ENCODE assay signal across 16 mouse cellular contexts in the genomic region with DNA sequence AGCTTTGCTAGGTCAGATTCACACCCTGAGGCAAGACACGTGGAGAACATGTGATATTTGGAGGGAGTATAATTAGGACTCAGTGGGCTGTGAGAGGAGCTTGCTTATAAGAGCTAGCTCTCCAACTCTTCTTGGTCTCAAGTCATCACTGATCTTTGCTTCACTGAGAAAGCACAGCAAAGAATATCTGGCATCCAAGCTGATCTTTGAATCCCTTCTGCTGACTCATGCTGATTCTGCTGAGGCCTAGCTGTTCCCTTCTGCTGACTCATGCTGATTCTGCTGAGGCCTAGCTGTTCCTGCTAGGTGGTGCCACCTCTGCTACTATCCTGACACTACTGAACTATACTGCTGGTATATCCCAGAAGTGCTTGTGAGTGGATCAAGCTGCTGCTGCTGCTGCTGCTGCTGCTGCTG.
A peak's percentile ranks its signal among the peaks of the same experiment; 100 is the strongest.
DNase-seq lines count a peak whose midpoint lies in the region; ATAC-seq and TF ChIP-seq lines count a peak whose summit lies in the region.
"Had no signal": no experiment of that assay in that cellular context is flagged by ENCODE, and none has a peak within 500 bp of the region (broad histone marks: within the 10 kb centered on the region; RNA-seq: fewer than 3 reads in every experiment).

No protein-coding gene starts in this region.

- no peak overlapping the region for H3K4me3 ChIP-seq in liver, embryonic 12.5 days
- no peak overlapping the region for H3K4me3 ChIP-seq in left cerebral cortex, adult 2 months
- H3K4me3 ChIP-seq in forebrain, embryonic 10.5 days, result no peak overlapping the region
- H3K4me3 ChIP-seq: gastrocnemius, adult 2 months; heart, embryonic 15.5 days; kidney, embryonic 15.5 days; limb, embryonic 12.5 days; myocyte had no signal

- no peak for TF ChIP-seq CTCF in left cerebral cortex, adult 2 months (IDR thresholded peaks at IDR 0.05)

- DNase-seq in heart, adult 11 months, result peak; percentile 55
- DNase-seq in heart, postnatal 36 days, result no peak
- peak; percentile 67 for DNase-seq in ES-CJ7 (ENCODE audit: low read depth, low spot score)
- DNase-seq in adrenal gland, postnatal 25 days, result peak; percentile 5
- no peak for DNase-seq in left cerebral cortex, adult 2 months (ENCODE audit: extremely low spot score in 1 of 2, low spot score in 2 of 2)
- DNase-seq in forebrain, embryonic 10.5 days (ENCODE audit: extremely low spot score, low spot score), result no peak
- DNase-seq in kidney, adult 11 months, result no peak
- DNase-seq: cerebellum, postnatal 25 days; gastrocnemius, adult 2 months had no signal

- H3K9ac ChIP-seq in liver, embryonic 12.5 days, result no peak overlapping the region
- H3K9ac ChIP-seq: heart, embryonic 15.5 days; kidney, embryonic 15.5 days; limb, embryonic 12.5 days had no signal

- H3K9me3 ChIP-seq in liver, embryonic 12.5 days (replicated peaks), result no peaks in the 10 kb centered on the region
- no peaks in the 10 kb centered on the region for H3K9me3 ChIP-seq in forebrain, embryonic 10.5 days
- H3K9me3 ChIP-seq: heart, embryonic 15.5 days; kidney, embryonic 15.5 days; limb, embryonic 12.5 days had no signal

- intact Hi-C loops in heart, postnatal 36 days (cut with DNase I), result no loop called here
- intact Hi-C loops in left cerebral cortex, adult 2 months (cut with DNase I), result no loop called here

- peaks cover 9% of the 10 kb centered on the region; the same call in 1 of the 2 replicates for H3K4me1 ChIP-seq in liver, embryonic 12.5 days
- H3K4me1 ChIP-seq in forebrain, embryonic 10.5 days, result no peaks in the 10 kb centered on the region
- H3K4me1 ChIP-seq: heart, embryonic 15.5 days; kidney, embryonic 15.5 days; limb, embryonic 12.5 days had no signal

- no peak overlapping the region for H3K4me2 ChIP-seq in liver, embryonic 12.5 days
- H3K4me2 ChIP-seq: heart, embryonic 15.5 days; kidney, embryonic 15.5 days; limb, embryonic 12.5 days had no signal

- H3K36me3 ChIP-seq in liver, embryonic 12.5 days, result no peaks in the 10 kb centered on the region
- H3K36me3 ChIP-seq in forebrain, embryonic 10.5 days (replicated peaks), result no peaks in the 10 kb centered on the region
- H3K36me3 ChIP-seq: heart, embryonic 15.5 days; kidney, embryonic 15.5 days; limb, embryonic 12.5 days had no signal

- no peak overlapping the region for H3K27ac ChIP-seq in liver, embryonic 12.5 days
- no peak overlapping the region for H3K27ac ChIP-seq in left cerebral cortex, adult 2 months
- no peak overlapping the region for H3K27ac ChIP-seq in forebrain, embryonic 10.5 days
- H3K27ac ChIP-seq: gastrocnemius, adult 2 months; heart, embryonic 15.5 days; hindbrain, postnatal 0 days; kidney, embryonic 15.5 days; limb, embryonic 12.5 days had no signal

- peak; percentile 99 for ATAC-seq in liver, embryonic 12.5 days
- ATAC-seq: hindbrain, postnatal 0 days had no signal

- H3K27me3 ChIP-seq in liver, embryonic 12.5 days (replicated peaks), result no peaks in the 10 kb centered on the region
- H3K27me3 ChIP-seq in forebrain, embryonic 10.5 days (ENCODE audit: poor library complexity, severe bottlenecking), result no peaks in the 10 kb centered on the region
- H3K27me3 ChIP-seq: CH12.LX; heart, embryonic 15.5 days; kidney, embryonic 15.5 days; limb, embryonic 12.5 days had no signal

- 49% methylated on average over 1 of the region's 1 CpGs for WGBS in liver, embryonic 12.5 days (ENCODE audit: insufficient replicate concordance)
- 80% methylated on average over 1 of the region's 1 CpGs for WGBS in forebrain, embryonic 10.5 days

Comparison
In these comparisons a context has a peak if more than half of its experiments do, and no peak if none do; other contexts are left out.
1. DNase-seq: peak in heart, adult 11 months (single experiment), ES-CJ7 (single experiment) and adrenal gland, postnatal 25 days (single experiment); none in heart, postnatal 36 days (0 of 2), left cerebral cortex, adult 2 months (0 of 2), forebrain, embryonic 10.5 days (single experiment) and kidney, adult 11 months (single experiment).